Mouse (Mus musculus): ENCODE data around the gene Rab11fip5.
A peak's percentile ranks its signal among the peaks of the same experiment; 100 is the strongest.

The Rab11fip5 gene

GRCm38 (mm10) chr6:85346028-85346634, 28.3 kb downstream of the Rab11fip5 start:
- DNase-seq: peak; percentile 92

GRCm38 (mm10) chr6:85344929-85345328, 29.5 kb downstream of the Rab11fip5 start:
- DNase-seq: no peak

- DNase-seq: no peak
Measured at GRCm38 (mm10) chr6:85343027-85343426, 31.4 kb downstream of the Rab11fip5 start.

GRCm38 (mm10) chr6:85341814-85342501, 32.5 kb downstream of the Rab11fip5 start:
- DNase-seq: no peak

- DNase-seq: no peak
Measured at GRCm38 (mm10) chr6:85340184-85340583, 34.2 kb downstream of the Rab11fip5 start.

GRCm38 (mm10) chr6:85339273-85339901, 35.0 kb downstream of the Rab11fip5 start:
- DNase-seq: peak; percentile 58

GRCm38 (mm10) chr6:85336944-85337343, 37.5 kb downstream of the Rab11fip5 start:
- DNase-seq: no peak

- DNase-seq: no peak
Measured at GRCm38 (mm10) chr6:85335352-85335751, 39.1 kb downstream of the Rab11fip5 start.

- DNase-seq: no peak
Measured at GRCm38 (mm10) chr6:85334851-85335250, 39.6 kb downstream of the Rab11fip5 start.

GRCm38 (mm10) chr6:85334251-85334650, 40.2 kb downstream of the Rab11fip5 start:
- DNase-seq: no peak

GRCm38 (mm10) chr6:85333732-85334131, 40.7 kb downstream of the Rab11fip5 start:
- peak; percentile 27 for DNase-seq

- peak; percentile 98 for DNase-seq
Measured at GRCm38 (mm10) chr6:85333000-85333669, 41.3 kb downstream of the Rab11fip5 start, which contains the start of gene Sfxn5. Gene Sfxn5 (minus strand): TSS chr6:85333422.

GRCm38 (mm10) chr6:85332351-85332999, 42.0 kb downstream of the Rab11fip5 start:
- DNase-seq: peak; percentile 18

GRCm38 (mm10) chr6:85331736-85332135, 42.7 kb downstream of the Rab11fip5 start:
- no peak for DNase-seq

GRCm38 (mm10) chr6:85331221-85331735, 43.2 kb downstream of the Rab11fip5 start:
- DNase-seq: peak; percentile 29

- DNase-seq: no peak
Measured at GRCm38 (mm10) chr6:85329666-85330185, 44.7 kb downstream of the Rab11fip5 start.

- no peak for DNase-seq
Measured at GRCm38 (mm10) chr6:85326564-85326963, 47.9 kb downstream of the Rab11fip5 start.

- no peak for DNase-seq
Measured at GRCm38 (mm10) chr6:85325109-85325508, 49.3 kb downstream of the Rab11fip5 start.

- DNase-seq: no peak
Measured at GRCm38 (mm10) chr6:85320445-85320866, 54.0 kb downstream of the Rab11fip5 start.

GRCm38 (mm10) chr6:85316211-85316610, 58.2 kb downstream of the Rab11fip5 start:
- no peak for DNase-seq

GRCm38 (mm10) chr6:85314064-85314798, 60.2 kb downstream of the Rab11fip5 start:
- no peak for DNase-seq

GRCm38 (mm10) chr6:85307894-85308293, 66.5 kb downstream of the Rab11fip5 start:
- DNase-seq: no peak

Data from lung, postnatal 10 days (tissue).